Mouse (Mus musculus) heart, adult 2 months (tissue): ENCODE data around the gene Supt4a.

Experiments
- CTCF ChIP-seq: fragments of 200-600 bp; IDR thresholded peaks from 2 replicates; pipeline ENCODE4 v1.8.1; 2022; ENCODE audit warnings: antibody characterized with exemption, mild to moderate bottlenecking, moderate library complexity
- POLR2A ChIP-seq: fragments of 200-500 bp; IDR thresholded peaks from 2 replicates; pipeline ENCODE4 v1.6.1; 2011; ENCODE audit warnings: mild to moderate bottlenecking, low read depth, low read length, control low read depth; ENCODE audit not compliant: insufficient read depth

- no peak for TF ChIP-seq POLR2A
- no peak for TF ChIP-seq CTCF
Measured at GRCm38 (mm10) chr11:87779392-87779791, 42.0 kb downstream of the Supt4a start.
